Mouse (Mus musculus): ENCODE results near the gene Rpl37a.

Gene Rpl37a

GRCm38 (mm10) chr1:72710753-72711653 lies at the start of gene Rpl37a:
TSS of gene Rpl37a (plus strand) at chr1:72711290.
- DNase-seq (ENCODE audit: low read depth, low spot score): peak; percentile 95

GRCm38 (mm10) chr1:72673070-72673469 lies 38.0 kb upstream of the Rpl37a start:
- no peak for DNase-seq (ENCODE audit: low read depth, low spot score)

- DNase-seq (ENCODE audit: low read depth, low spot score): peak; percentile 62
These were observed 14.8 kb upstream of the Rpl37a start for GRCm38 (mm10) chr1:72696256-72696655.

- no peak for DNase-seq (ENCODE audit: low read depth, low spot score)
These were observed 12.4 kb upstream of the Rpl37a start for GRCm38 (mm10) chr1:72698651-72699050.

GRCm38 (mm10) chr1:72700479-72700878 lies 10.6 kb upstream of the Rpl37a start, which contains the start of gene Ankar:
TSS of gene Ankar (minus strand) at chr1:72700579.
- no peak for DNase-seq (ENCODE audit: low read depth, low spot score)

GRCm38 (mm10) chr1:72707525-72707924 lies 3.6 kb upstream of the Rpl37a start:
- no peak for DNase-seq (ENCODE audit: low read depth, low spot score)

GRCm38 (mm10) chr1:72711684-72712083 lies 594 bp downstream of the Rpl37a start:
- no peak for DNase-seq (ENCODE audit: low read depth, low spot score)

GRCm38 (mm10) chr1:72714547-72714946 lies 3.5 kb downstream of the Rpl37a start:
- DNase-seq (ENCODE audit: low read depth, low spot score): no peak

- DNase-seq (ENCODE audit: low read depth, low spot score): no peak
These were observed 4.0 kb downstream of the Rpl37a start for GRCm38 (mm10) chr1:72715065-72715464.

- DNase-seq (ENCODE audit: low read depth, low spot score): no peak
These were observed 4.7 kb downstream of the Rpl37a start for GRCm38 (mm10) chr1:72715593-72716361.

- peak; percentile 40 for DNase-seq (ENCODE audit: low read depth, low spot score)
These were observed 5.3 kb downstream of the Rpl37a start for GRCm38 (mm10) chr1:72716421-72716820.

- DNase-seq (ENCODE audit: low read depth, low spot score): peak; percentile 78
These were observed 5.8 kb downstream of the Rpl37a start for GRCm38 (mm10) chr1:72716926-72717325.

- no peak for DNase-seq (ENCODE audit: low read depth, low spot score)
These were observed 6.5 kb downstream of the Rpl37a start for GRCm38 (mm10) chr1:72717540-72717939.

- DNase-seq (ENCODE audit: low read depth, low spot score): peak; percentile 64
These were observed 7.8 kb downstream of the Rpl37a start for GRCm38 (mm10) chr1:72718846-72719245.

GRCm38 (mm10) chr1:72720115-72720725 lies 9.1 kb downstream of the Rpl37a start:
- DNase-seq (ENCODE audit: low read depth, low spot score): no peak

GRCm38 (mm10) chr1:72722646-72723045 lies 11.6 kb downstream of the Rpl37a start:
- DNase-seq (ENCODE audit: low read depth, low spot score): no peak

- DNase-seq (ENCODE audit: low read depth, low spot score): no peak
These were observed 13.3 kb downstream of the Rpl37a start for GRCm38 (mm10) chr1:72724354-72724753.

GRCm38 (mm10) chr1:72725941-72726340 lies 14.9 kb downstream of the Rpl37a start:
- no peak for DNase-seq (ENCODE audit: low read depth, low spot score)

GRCm38 (mm10) chr1:72728781-72729180 lies 17.7 kb downstream of the Rpl37a start:
- DNase-seq (ENCODE audit: low read depth, low spot score): no peak

GRCm38 (mm10) chr1:72730126-72730525 lies 19.0 kb downstream of the Rpl37a start:
- no peak for DNase-seq (ENCODE audit: low read depth, low spot score)

- no peak for DNase-seq (ENCODE audit: low read depth, low spot score)
These were observed 22.2 kb downstream of the Rpl37a start for GRCm38 (mm10) chr1:72733191-72733691.

All from A20 (cell line).